Mouse (Mus musculus): ENCODE data around the gene Slc16a2.

DNA sequence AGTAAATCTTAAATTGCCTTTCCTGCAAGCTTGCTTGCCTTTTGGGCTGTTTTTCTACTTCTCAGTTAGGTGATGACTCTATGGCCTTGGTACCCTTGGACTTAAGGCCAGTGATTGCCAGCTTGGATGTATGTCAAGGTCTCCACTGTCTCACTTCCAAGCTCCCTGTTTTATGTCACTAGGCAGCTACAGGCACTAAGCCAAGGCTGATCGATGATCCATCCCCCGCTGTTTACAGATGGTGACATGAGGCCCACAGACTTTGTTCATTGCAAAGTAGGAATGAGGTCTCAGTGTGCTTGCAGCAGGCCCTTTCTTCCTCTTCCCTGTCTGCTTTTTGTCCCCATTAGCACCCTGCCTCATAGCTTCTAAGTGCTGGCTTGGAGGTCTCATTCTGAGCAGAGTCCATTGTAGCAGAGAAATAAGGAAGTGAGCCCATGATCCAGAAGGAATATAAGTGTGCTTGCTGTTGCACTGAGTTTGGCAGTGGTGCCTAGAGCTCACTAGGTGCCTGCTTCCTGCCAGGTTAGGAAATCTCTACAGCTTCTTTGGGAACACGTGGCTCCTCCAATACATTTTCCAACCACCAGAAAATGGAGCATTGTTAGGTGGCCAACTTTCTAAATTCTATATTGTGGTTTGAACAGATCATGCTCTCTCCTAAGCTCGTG, 89.6 kb downstream of the Slc16a2 start:
- TF ChIP-seq EP300 (IDR thresholded peaks at IDR 0.05; ENCODE audit: insufficient read depth, low read depth, low read length) (no peak), CTCF (IDR thresholded peaks at IDR 0.05; ENCODE audit: low read depth, low read length) (no peak)
